Comparison of ENCODE assay signal across 8 mouse cellular contexts in the genomic region with DNA sequence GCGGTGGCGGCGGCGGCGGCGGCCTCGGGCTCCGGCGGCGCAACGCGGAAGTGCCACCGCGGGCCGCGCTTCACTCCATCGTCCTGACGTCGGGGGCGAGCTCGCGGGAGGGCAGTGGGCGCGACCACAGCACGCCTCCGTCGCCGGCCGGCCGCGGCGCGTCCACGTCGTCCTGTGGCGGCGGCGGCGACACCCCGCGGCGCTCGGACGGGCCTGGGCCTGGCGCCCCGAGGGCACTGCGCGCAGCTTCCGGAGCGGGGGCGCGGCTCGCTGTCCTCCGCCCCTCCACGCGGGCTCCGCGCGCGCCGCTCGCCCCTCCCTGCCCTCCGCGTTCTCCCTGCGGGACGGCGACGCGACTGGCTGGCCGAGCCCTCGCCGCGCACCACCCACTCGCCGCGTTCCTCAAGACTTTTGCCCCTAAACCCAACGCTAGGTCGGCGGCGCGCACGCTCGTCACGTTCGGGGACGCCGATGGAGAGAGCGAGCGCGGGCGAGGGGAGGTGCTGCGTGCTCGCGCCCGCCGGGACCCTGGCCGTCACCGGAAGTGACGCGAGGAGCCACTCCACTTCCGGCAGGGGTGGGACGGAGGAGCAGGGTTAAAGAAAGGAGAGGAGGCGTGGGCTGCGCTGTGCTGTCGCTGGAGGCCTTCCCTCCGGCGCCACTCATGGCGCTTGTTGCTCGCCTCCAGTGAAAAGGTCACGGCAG. TPM values are rescaled to one million over a fixed set of nuclear protein-coding genes. Genes with fewer than 3 reads are reported as not detected.
DNase-seq lines count a peak whose midpoint lies in the region; ATAC-seq and TF ChIP-seq lines count a peak whose summit lies in the region.

A gene (minus strand): TSS at position 189 of the 705 bp plus-strand sequence.

- H3K4me3 ChIP-seq in cortical plate, adult 2 months (ENCODE audit: insufficient read depth, low read length): peak within 1 kb of the TSS; percentile 70
- H3K4me3 ChIP-seq in megakaryocyte, embryonic 14.5 days (replicated peaks): peak within 1 kb of the TSS; percentile 99

- no peak for TF ChIP-seq CTCF in cortical plate, adult 2 months (IDR thresholded peaks at IDR 0.05; ENCODE audit: extremely low read depth, insufficient read depth, low read length)

- ATAC-seq in activated CD4-positive, CD25-positive, alpha-beta regulatory T cell, adult 4 months: peak; percentile 79

- peaks cover 10% of the 10 kb centered on the region for H3K36me3 ChIP-seq in megakaryocyte, embryonic 14.5 days (replicated peaks; ENCODE audit: low read length)

- H3K27me3 ChIP-seq in megakaryocyte, embryonic 14.5 days (replicated peaks): no peaks in the 10 kb centered on the region

- H3K27ac ChIP-seq in cortical plate, adult 2 months (ENCODE audit: insufficient read depth, low read length): peak within 1 kb of the TSS; percentile 100

- no peaks in the 10 kb centered on the region for H3K9me3 ChIP-seq in megakaryocyte, embryonic 14.5 days

- H3K4me1 ChIP-seq in cortical plate, adult 2 months (ENCODE audit: control insufficient read depth, insufficient read depth, low read length): no peaks in the 10 kb centered on the region
- peaks cover 22% of the 10 kb centered on the region for H3K4me1 ChIP-seq in megakaryocyte, embryonic 14.5 days

- peak; percentile 98 for TF ChIP-seq POLR2A in cortical plate, adult 2 months (IDR thresholded peaks at IDR 0.05; ENCODE audit: extremely low read depth, insufficient read depth, low read length)

- peak; percentile 98 to 99 for DNase-seq in gastrocnemius, adult 8-10 months (ENCODE audit: low spot score in 2 of 2)
- DNase-seq in hindlimb bud, embryonic 11.5 days (ENCODE audit: extremely low spot score, low read depth, low spot score): peak; percentile 82
- DNase-seq in left cerebral cortex, adult 8-10 months (ENCODE audit: low spot score in 2 of 2): peak; percentile 96 to 98
- DNase-seq in right cerebral cortex, postnatal 10 days (ENCODE audit: low spot score in 2 of 2): peak; percentile 99
- DNase-seq in urinary bladder, postnatal 25 days (ENCODE audit: low spot score): peak; percentile 99

RNA-seq across cellular contexts. Expression of the gene that starts here (rescaled TPM):
- 10 to 100 TPM; 17.6 to 24.3 TPM for polyA plus RNA-seq in activated CD4-positive, CD25-positive, alpha-beta regulatory T cell, adult 4 months (2017; shearing (Covaris generic))
- 30.3 and 32.1 TPM in 2 replicates for polyA plus RNA-seq in cortical plate, adult 2 months (2012; rRNA removed)
- total RNA-seq in gastrocnemius, adult 8-10 months (2022): 10 to 100 TPM; 15.0 to 20.6 (median 18.3) TPM
- total RNA-seq in left cerebral cortex, adult 8-10 months (2022): 10 to 100 TPM; 54.0 to 59.9 (median 55.3) TPM
- polyA plus RNA-seq in megakaryocyte, embryonic 14.5 days (2012; ENCODE audit: insufficient read depth, low replicate concordance): 34.0 and 111 TPM in 2 replicates

Comparison
In these comparisons a context has a peak if more than half of its experiments do, and no peak if none do; other contexts are left out.
1. Peak in every context shown above with its lines: DNase-seq, ATAC-seq, H3K4me3 ChIP-seq and H3K27ac ChIP-seq.